Mouse (Mus musculus) Patski (cell line): ENCODE results near the gene Spocd1. TPM values are rescaled to one million over a fixed set of nuclear protein-coding genes. Genes with fewer than 3 reads are reported as not detected.

ENCODE experiments used
- ATAC-seq: fragments of 100-300 bp; one replicate; pipeline ENCODE4 v1.8.0; 2021
- CTCF ChIA-PET: fragments of 350-600 bp; sonication (Branson Sonifier 250); formaldehyde crosslinking; loops from one replicate; lab custom pipeline; 2022; ENCODE audit warnings: inconsistent platforms; lab: Charles Lee
- POLR2A ChIA-PET: fragments of 350-600 bp; sonication (Branson Sonifier 250); formaldehyde crosslinking; loops from one replicate; lab custom pipeline; 2022; ENCODE audit warnings: antibody characterized with exemption, inconsistent platforms; lab: Charles Lee
- DNase-seq: peaks from one replicate; pipeline ENCODE4 v3.0.0-alpha.2; 2011; ENCODE audit warnings: low read depth, low spot score
- H3K27me3 ChIP-seq: fragments of 371-371 bp; one replicate; pipeline ENCODE4 v1.5.1; 2021
- CTCF ChIP-seq: fragments of 100-300 bp; IDR thresholded peaks from one replicate; pipeline ENCODE4 v1.5.1; 2021
- in situ Hi-C: fragments of 300-500 bp; cut with MboI; formaldehyde crosslinking; loops from 3 replicates; pipeline ENCODE4 v1.11.1; 2018; ENCODE audit warnings: low pct_unique_long_range_greater_than_20kb, mixed read lengths
- polyA plus RNA-seq: library from polyadenylated mRNA; unstranded; gene quantifications from one replicate; pipeline ENCODE4 v1.2.3, GENCODE M21; 2021

Gene Spocd1
- polyA plus RNA-seq, 1 experiment from 2014 or later: 0.03 TPM

DNA sequence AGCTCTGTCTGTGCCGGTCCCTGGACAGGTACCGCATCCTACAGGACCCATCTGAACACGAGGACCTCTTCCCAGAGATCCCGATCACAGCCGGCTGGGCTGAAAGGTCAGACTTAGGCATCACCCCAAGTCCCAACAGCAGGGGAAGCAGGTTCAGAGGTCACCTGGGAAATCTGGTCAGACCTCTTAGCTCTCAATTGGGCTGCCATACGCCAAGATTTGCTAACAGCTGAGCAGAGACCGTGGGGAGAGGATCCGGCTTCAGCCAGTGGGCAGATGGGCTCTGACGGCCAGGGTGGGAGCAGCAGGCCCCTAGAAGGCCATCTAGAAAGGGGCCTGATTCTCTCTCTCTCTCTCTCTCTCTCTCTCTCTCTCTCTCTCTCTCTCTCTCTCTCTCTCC, 45.2 kb downstream of the Spocd1 start:
- no peaks in the 10 kb centered on the region for H3K27me3 ChIP-seq
- in situ Hi-C loops: no loop called here
- CTCF ChIA-PET: no interaction called here
- no peak for DNase-seq
- ATAC-seq: no peak
- no peak for TF ChIP-seq CTCF
- POLR2A ChIA-PET: no interaction called here

DNA sequence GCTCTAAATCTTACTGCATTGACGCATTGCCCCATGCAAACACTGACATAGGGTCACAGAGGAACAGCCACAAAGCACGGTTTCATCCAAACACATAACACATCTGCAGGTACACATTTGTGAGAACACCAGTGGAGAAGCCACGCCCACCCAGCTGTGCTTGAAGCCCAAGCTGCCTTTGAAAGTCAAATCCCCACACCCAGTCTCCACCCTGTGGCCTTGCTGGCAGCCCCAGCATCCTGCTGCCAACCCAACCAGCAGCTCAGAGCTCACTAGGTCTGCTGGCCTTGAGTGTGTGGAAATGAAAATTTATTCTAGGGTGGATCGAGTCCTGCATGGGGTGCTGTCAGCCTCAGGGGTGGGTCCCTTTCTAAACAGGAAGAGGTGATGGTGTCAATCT, 48.2 kb downstream of the Spocd1 start:
- in situ Hi-C loops: no loop called here
- DNase-seq (no peak), ATAC-seq (no peak)
- ChIA-PET CTCF (no interaction called here), POLR2A (interaction anchor here (0.7 kb wide), 1 partner anchor 259 kb away, joined by 3 read pairs; no protein-coding TSS in a partner anchor)
- TF ChIP-seq CTCF: no peak
- H3K27me3 ChIP-seq: no peaks in the 10 kb centered on the region

DNA sequence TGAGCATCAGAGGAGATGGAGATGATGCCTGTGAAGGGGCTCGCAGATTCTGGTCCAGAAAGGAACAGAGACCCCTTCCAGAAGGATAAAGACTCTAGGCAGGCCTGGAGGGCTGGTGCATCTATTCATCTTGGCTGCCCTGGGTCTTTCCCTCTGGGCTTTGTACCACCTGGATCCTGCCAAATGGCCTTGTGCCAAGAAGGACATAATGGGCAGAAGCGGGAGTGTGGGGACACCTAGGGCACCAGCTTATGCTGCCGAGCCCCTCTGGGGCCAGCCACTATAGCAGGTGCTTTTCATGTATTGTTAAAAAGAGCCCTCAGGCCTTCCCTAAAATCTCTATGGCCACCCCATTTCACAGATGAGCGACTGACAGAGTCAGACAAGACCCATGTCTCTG, 49.2 kb downstream of the Spocd1 start:
- no peak for TF ChIP-seq CTCF
- no peak for DNase-seq
- in situ Hi-C loops: no loop called here
- ChIA-PET CTCF (no interaction called here), POLR2A (no interaction called here)
- H3K27me3 ChIP-seq: no peaks in the 10 kb centered on the region
- ATAC-seq: no peak

DNA sequence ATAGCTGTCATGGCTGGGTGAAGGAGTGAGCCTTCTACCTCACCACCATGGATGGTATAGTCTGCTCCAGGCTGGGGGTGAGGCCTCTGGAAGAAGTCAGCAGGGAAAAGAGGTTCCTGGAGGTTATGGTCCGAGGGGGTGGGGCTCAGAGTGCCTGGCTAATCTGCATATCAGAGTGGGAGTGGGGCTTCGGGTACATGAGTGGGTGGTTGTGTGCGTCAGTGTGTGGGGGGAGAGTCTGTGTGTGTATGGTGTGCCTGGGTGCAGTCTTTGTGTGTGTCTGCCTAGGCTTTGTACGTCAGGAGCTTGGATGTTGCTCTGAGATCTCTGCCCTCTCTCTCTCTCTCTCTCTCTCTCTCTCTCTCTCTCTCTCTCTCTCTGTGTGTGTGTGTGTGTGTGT, 49.9 kb downstream of the Spocd1 start:
- no peak for TF ChIP-seq CTCF
- H3K27me3 ChIP-seq: no peaks in the 10 kb centered on the region
- ATAC-seq (no peak), DNase-seq (no peak)
- in situ Hi-C loops: no loop called here
- ChIA-PET POLR2A (interaction anchor here (0.7 kb wide), 1 partner anchor 436 kb away, joined by 3 read pairs; no protein-coding TSS in a partner anchor), CTCF (no interaction called here)

DNA sequence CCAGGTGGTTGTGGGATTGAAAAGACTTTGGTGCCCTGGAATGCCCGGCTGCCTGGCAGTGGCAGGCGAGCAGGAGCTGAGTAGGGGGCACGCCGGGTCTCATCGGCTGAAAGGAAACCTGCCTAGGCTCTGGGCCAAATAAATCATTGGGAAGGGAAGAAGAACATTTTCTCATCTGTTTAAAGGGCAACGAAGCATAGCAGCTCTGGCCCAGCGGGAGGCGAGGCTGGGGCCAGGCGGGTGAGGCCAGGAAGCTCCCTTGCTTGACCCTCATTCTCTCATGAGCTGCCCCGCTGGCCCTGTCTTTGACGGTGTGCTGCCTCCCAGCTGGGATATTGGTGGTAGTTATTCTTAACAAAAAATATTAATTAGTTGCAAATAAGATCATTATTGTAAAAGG, 52.6 kb downstream of the Spocd1 start:
- no peaks in the 10 kb centered on the region for H3K27me3 ChIP-seq
- ATAC-seq (no peak), DNase-seq (no peak)
- POLR2A ChIA-PET: no interaction called here
- CTCF ChIA-PET: interaction anchor here (1.0 kb wide), 1 partner anchor 16 kb away, joined by 3 read pairs; no protein-coding TSS in a partner anchor
- no peak for TF ChIP-seq CTCF
- in situ Hi-C loops: no loop called here

DNA sequence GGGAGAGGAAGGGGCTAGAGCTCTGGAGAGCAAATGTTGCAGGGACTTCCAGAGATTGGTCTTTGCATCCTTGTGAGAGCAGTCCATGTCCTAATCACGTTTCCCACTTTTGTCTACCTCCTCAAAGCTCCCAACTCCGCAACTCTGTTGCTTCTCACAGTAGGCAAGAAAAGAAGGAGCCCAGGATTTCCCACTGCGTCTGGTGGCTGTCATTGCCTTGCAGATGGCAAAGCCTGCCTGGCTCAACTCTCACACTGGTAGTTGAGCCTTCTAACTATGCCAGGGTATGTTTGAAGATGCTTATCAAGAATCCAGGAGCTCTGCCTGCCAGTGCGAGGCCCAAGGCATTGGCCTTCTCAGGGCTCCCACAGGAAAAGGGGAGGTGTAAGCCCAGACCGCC, 54.0 kb downstream of the Spocd1 start:
- no peak for DNase-seq
- in situ Hi-C loops: no loop called here
- ChIA-PET CTCF (interaction anchor here (1.6 kb wide), 1 partner anchor 21 kb away, joined by 5 read pairs; no protein-coding TSS in a partner anchor), POLR2A (interaction anchor here (0.5 to 0.7 kb wide), 4 partner anchors 10 to 364 kb away, joined by 3 to 7 read pairs (median 3); partner anchors contain the start of gene Iqcc)
- ATAC-seq: no peak
- no peak for TF ChIP-seq CTCF
- no peaks in the 10 kb centered on the region for H3K27me3 ChIP-seq

DNA sequence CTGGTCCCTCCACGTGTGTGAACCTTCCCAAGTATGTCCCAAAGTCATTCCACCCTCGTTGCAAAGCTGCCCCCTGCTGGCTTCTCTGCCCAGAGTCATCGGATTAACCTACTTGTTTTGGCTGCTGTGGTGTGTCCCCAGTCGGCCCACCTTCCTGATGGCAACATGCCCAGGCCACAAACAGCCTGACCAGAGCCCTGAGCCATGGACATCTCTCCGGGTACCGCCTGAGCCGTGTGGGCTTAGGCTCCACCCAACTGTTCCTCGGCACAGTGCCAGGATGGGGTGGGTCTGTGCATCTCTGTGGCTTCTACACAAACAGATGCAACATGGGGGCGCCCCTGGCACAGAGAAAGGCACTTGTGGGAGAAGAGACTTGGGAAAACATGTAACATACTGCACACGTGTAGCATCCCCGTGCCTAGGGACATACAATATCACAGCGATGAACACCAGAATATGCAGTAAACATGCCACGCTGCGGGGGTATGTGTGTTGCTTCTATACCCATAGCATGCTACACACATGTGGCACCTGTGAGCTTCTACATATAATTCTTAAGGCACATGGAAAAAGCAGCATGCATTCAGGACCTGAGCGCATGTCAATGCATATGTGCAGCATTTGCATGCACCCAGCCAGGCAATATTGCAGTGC, 54.8 kb downstream of the Spocd1 start:
- no peak for TF ChIP-seq CTCF
- H3K27me3 ChIP-seq: no peaks in the 10 kb centered on the region
- ChIA-PET CTCF (interaction anchor here (1.6 kb wide), 1 partner anchor 22 kb away, joined by 5 read pairs; no protein-coding TSS in a partner anchor), POLR2A (interaction anchor here (0.6 kb wide), 1 partner anchor 120 kb away, joined by 3 read pairs; no protein-coding TSS in a partner anchor)
- ATAC-seq: no peak
- in situ Hi-C loops: no loop called here
- peak; percentile 38 for DNase-seq

DNA sequence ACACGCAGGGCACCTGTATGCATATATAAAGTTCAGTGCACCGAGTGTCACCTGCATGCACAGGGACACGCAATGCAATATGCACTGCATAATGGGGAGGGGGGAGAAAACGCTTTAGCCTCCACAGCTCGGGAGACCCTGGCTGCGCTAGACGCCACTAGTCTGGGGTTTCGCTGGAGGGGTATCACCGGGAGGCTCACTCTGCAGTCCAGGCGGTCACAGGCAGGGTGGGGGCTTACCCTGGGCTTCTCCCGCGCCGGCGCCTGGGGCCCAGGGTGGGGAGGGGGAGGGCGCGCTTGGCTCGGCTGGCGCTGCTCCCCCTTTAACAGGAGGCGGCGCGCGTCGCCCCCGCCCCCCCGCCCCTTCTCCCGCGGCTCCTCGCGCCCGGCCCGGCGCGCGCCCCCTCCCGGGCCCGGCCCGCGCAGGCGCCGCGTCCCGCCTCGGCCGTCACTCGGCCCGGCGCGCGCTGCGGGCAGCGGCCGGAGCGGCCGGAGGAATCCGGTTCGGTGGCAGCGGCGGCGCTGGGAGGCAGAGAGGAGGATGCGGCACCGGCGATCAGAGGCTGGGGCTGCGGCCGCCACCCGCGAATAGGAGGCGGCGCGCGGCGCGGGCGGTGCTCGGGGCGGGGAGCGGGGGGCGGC, 55.5 kb downstream of the Spocd1 start, which contains the start of gene Adgrb2:
Gene Adgrb2 (plus strand): TSS at position 450 of the 641 bp plus-strand sequence.
- ChIA-PET POLR2A (no interaction called here), CTCF (no interaction called here)
- in situ Hi-C loops: no loop called here
- ATAC-seq: no peak
- DNase-seq: no peak
- no peaks in the 10 kb centered on the region for H3K27me3 ChIP-seq
- TF ChIP-seq CTCF: no peak

DNA sequence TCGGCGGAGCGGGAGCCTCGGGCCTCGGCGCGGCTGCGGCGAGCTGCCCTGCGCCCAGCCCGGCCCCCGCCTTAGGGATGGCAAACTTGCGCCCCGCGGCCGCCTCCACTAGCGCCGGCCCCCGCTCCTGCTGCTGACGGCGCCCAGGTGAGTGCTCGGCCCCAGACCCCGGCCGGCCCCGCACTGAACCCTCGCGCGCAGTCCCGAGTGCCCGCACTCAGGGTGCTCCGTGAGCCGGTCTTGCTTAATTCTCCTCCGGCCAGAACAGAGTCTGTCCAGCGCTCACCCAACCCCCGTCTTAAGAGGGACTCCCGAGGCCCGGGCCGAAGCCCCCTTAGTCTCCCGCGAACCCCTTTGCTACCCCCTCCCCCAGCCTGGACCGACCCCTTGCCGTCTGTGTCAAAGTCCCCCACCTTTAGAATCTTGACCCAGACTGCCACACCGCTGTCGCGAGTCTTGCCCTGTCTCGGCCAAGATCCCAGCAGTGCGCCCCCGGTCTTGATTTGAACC, 56.2 kb downstream of the Spocd1 start:
- in situ Hi-C loops: no loop called here
- DNase-seq: no peak
- ATAC-seq: no peak
- H3K27me3 ChIP-seq: no peaks in the 10 kb centered on the region
- TF ChIP-seq CTCF: no peak
- ChIA-PET POLR2A (no interaction called here), CTCF (no interaction called here)

DNA sequence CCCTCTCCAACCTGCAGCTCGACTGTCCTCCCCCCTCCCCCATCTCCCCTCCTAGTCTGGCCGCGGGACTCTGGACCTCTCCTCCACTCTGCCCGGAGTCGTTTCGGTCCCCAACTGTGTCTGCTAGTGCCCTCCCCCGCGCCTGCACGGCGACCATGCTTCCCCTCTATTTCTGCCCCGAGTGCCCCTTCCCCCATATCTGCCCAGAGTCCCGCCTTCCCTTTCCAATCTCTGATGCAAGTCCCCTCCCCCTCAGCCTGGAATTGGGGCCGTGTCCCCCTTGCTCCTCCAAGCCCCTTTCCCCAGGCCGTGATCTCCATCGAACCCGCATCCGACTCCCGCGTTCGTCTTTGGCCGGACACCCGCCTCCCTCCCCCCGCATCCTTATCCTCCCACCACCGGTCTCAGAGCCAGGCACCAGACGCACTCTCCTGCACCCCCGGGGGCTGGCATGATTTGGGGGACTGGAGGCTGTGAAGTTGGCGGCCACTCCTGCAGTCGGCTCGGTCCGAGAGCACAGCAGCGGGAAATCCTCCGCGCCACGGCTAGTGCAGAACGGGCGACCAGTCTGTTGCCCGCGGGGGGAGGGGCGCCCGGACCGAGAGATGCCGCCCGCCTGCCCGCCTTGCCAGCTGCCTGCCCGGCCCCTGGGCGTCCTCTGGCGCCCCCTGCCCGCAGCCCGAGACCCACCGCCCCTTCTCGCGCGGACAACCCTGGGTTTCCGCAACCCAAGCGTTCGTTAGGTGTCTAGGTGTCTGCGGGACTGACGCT, 56.8 kb downstream of the Spocd1 start:
- ChIA-PET POLR2A (interaction anchor here (0.7 kb wide), 1 partner anchor 195 kb away, joined by 3 read pairs; no protein-coding TSS in a partner anchor), CTCF (no interaction called here)
- TF ChIP-seq CTCF: no peak
- DNase-seq: no peak
- no peak for ATAC-seq
- H3K27me3 ChIP-seq: no peaks in the 10 kb centered on the region
- in situ Hi-C loops: no loop called here
